Mouse (Mus musculus): ENCODE measurements at regions not wholly inside any gene's neighbourhood (a gene's known extent, or its start where the extent isn't known, plus 50 kb on each side); places are given as distances from the start of the nearest gene placed in this dataset.

- no peak for TF ChIP-seq HCFC1 (IDR thresholded peaks at IDR 0.05; ENCODE audit: borderline replicate concordance, insufficient read depth, low read length)
- TF ChIP-seq MAFK (IDR thresholded peaks at IDR 0.05; ENCODE audit: insufficient read depth, low read depth, low read length): no peak
- no peak for TF ChIP-seq ZC3H11A (IDR thresholded peaks at IDR 0.05; ENCODE audit: borderline replicate concordance, low read depth, low read length)
- TF ChIP-seq CHD2 (IDR thresholded peaks at IDR 0.05; ENCODE audit: low read depth, low read length): no peak
- no peak for TF ChIP-seq ZNF384 (IDR thresholded peaks at IDR 0.05; ENCODE audit: low read depth, low read length)
Observed at GRCm38 (mm10) chr2:50815541-50815940, 333.4 kb downstream of the Rnd3 start.
